7 mouse cellular contexts compared by ENCODE assay signal in the genomic region with DNA sequence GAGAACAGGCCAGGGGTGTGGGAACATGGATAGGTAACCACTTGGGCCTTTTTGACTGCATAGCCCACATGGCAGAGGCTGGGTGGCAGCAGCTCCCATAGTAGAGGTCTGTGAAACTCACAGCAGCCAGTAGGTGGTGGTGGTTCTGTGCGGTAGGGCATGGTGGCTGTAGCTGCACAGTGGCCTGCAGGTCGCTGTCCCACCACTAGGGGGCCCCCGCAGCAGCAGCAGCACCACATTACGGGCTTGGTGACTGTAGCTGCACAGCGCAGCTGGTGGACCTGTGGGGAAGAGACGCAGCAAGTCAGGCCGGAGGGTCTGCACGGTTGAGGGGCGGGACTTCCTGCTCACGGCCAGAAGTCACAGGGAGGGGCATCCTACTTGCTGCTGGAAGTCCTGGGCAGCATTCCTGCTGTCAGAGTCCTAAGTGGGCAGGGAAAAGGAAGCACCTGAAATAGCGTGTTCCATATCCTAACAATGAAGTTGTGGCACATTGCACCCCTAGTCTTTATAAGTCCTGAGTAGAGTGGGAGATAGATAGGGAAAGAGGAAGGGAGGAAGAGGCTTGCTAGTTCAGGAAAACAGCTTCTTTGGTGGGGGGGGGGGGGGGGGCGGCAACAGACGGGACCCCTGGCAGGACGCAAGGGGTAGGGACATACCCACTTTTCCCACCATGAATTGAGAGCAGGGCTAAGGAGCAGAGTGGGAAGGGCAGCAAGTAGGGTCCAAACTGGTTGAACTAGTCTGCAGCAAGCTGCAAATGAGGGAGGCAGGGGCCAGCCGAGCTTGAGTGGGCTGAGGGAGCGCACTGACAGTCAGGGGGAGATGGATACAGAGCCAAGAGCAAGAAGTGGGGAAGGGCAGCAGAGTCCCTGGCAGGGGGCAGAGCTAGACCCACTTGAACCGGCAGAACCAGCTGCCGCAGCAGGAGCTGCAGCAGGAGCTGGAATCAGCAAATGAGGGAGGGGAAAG.
DNase-seq lines count a peak whose midpoint lies in the region; ATAC-seq and TF ChIP-seq lines count a peak whose summit lies in the region.

No protein-coding gene starts in this region.

- TF ChIP-seq POLR2A in small intestine, adult 2 months (IDR thresholded peaks at IDR 0.05; ENCODE audit: low read depth, low read length) = no peak

- H3K4me2 ChIP-seq in intestine, embryonic 16.5 days (ENCODE audit: low read depth, low read length) = peak overlapping the region; percentile 56
- peak overlapping the region; percentile 59 for H3K4me2 ChIP-seq in midbrain, embryonic 12.5 days (replicated peaks)

- no peaks in the 10 kb centered on the region for H3K27me3 ChIP-seq in intestine, embryonic 16.5 days (replicated peaks; ENCODE audit: control insufficient read depth, insufficient read depth, low read length)
- H3K27me3 ChIP-seq in midbrain, embryonic 12.5 days = no peaks in the 10 kb centered on the region
- no peaks in the 10 kb centered on the region for H3K27me3 ChIP-seq in small intestine, adult 2 months (ENCODE audit: control insufficient read depth, insufficient read depth, low read length)

- no peaks in the 10 kb centered on the region for H3K9me3 ChIP-seq in intestine, embryonic 16.5 days (ENCODE audit: control insufficient read depth, low read length)
- H3K9me3 ChIP-seq in midbrain, embryonic 12.5 days = no peaks in the 10 kb centered on the region

- no peak overlapping the region for H3K27ac ChIP-seq in intestine, embryonic 16.5 days (ENCODE audit: low read length)
- H3K27ac ChIP-seq in midbrain, embryonic 12.5 days (replicated peaks) = no peak overlapping the region
- H3K27ac ChIP-seq in small intestine, adult 2 months (ENCODE audit: insufficient read depth, low read depth, low read length) = no peak overlapping the region

- H3K4me3 ChIP-seq in intestine, embryonic 16.5 days (ENCODE audit: low read length) = peak overlapping the region; percentile 40
- H3K4me3 ChIP-seq in midbrain, embryonic 12.5 days = peak overlapping the region; percentile 43
- peak overlapping the region; percentile 38 for H3K4me3 ChIP-seq in small intestine, adult 2 months (ENCODE audit: low read depth, low read length)

- ATAC-seq in intestine, embryonic 16.5 days = peak; percentile 99
- ATAC-seq in midbrain, embryonic 12.5 days (ENCODE audit: low FRiP score, low read depth) = peak; percentile 99

- H3K36me3 ChIP-seq in intestine, embryonic 16.5 days (ENCODE audit: control insufficient read depth, insufficient read depth, low read length) = no peaks in the 10 kb centered on the region
- no peaks in the 10 kb centered on the region for H3K36me3 ChIP-seq in midbrain, embryonic 12.5 days
- no peaks in the 10 kb centered on the region for H3K36me3 ChIP-seq in small intestine, adult 2 months (ENCODE audit: control insufficient read depth, insufficient read depth, low read length)

- TF ChIP-seq CTCF in small intestine, adult 2 months (IDR thresholded peaks at IDR 0.05; ENCODE audit: extremely low read depth, insufficient read length, insufficient replicate concordance, low read depth, low read length) = peak; percentile 83; the same call in 1 of the 2 replicates

- no peaks in the 10 kb centered on the region for H3K4me1 ChIP-seq in intestine, embryonic 16.5 days (ENCODE audit: control insufficient read depth, insufficient read depth, low read length)
- no peaks in the 10 kb centered on the region for H3K4me1 ChIP-seq in midbrain, embryonic 12.5 days
- no peaks in the 10 kb centered on the region for H3K4me1 ChIP-seq in small intestine, adult 2 months (ENCODE audit: control insufficient read depth, insufficient read depth, insufficient read length, low read length)

- peak; percentile 80 for DNase-seq in adrenal gland, adult 8-10 months
- DNase-seq in embryo, embryonic 9.5 days (ENCODE audit: extremely low spot score) = peak; percentile 88
- peak; percentile 80 to 89 for DNase-seq in gastrocnemius, postnatal 4 days (ENCODE audit: low spot score in 2 of 2)
- peak; percentile 84 to 88 for DNase-seq in left cerebral cortex, postnatal 36 days (ENCODE audit: low spot score in 2 of 2)

- peak overlapping the region; percentile 49 for H3K9ac ChIP-seq in intestine, embryonic 16.5 days (ENCODE audit: low read depth, low read length)
- peak overlapping the region; percentile 49; the same call in 1 of the 2 replicates for H3K9ac ChIP-seq in midbrain, embryonic 12.5 days (replicated peaks)

- 11% methylated on average over 17 of the region's 18 CpGs for WGBS in intestine, embryonic 16.5 days
- WGBS in midbrain, embryonic 12.5 days = 23% methylated on average over 15 of the region's 18 CpGs
- WGBS in small intestine, adult 2 months = 25% methylated on average over 16 of the region's 18 CpGs

- intact Hi-C loops in left cerebral cortex, postnatal 36 days (cut with DNase I) = loop anchor here (5.0 to 10.0 kb wide), 2 partner anchors 146 to 489 kb away; no protein-coding TSS in a partner anchor
